Mouse (Mus musculus): ENCODE measurements around the gene Mapre1.
A peak's percentile ranks its signal among the peaks of the same experiment; 100 is the strongest.

Gene Mapre1

DNA sequence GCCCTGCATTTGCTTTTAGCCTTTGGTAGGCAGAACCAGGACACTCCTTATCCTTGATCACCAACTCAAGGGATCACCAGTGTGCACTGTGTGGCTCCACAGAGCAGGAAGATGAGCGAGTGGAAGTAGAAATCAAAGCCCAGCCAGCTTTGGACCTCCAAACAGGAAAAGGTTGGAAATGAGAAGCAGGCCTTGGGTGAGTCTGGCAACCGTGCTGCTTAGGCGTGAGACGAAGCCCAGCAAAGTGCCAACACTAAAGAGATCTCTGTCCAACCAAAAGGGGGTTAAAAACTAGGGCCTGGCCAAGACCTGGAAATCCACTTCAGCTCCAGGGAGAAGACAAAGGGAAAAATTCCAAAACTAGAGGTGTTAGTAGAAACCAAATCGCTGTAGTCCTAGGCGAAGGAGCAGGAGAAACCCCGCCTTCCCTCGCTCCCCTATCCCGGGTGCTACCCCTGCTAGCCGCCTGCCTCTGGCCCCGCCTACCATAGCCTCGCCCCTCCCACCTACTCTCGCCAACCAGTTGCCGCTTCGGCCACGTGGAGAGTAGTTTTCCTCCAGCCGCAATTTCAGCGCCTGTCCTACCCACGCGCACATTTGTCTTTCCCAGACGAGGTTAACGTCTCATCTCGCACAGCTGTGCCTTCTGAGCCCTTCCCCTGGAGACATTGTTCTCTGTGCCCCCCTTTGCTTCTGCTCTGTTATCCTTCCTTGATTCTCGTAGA is 37.7 kb downstream of the Mapre1 start:
- DNase-seq (ENCODE audit: low spot score) = peak; percentile 87

DNA sequence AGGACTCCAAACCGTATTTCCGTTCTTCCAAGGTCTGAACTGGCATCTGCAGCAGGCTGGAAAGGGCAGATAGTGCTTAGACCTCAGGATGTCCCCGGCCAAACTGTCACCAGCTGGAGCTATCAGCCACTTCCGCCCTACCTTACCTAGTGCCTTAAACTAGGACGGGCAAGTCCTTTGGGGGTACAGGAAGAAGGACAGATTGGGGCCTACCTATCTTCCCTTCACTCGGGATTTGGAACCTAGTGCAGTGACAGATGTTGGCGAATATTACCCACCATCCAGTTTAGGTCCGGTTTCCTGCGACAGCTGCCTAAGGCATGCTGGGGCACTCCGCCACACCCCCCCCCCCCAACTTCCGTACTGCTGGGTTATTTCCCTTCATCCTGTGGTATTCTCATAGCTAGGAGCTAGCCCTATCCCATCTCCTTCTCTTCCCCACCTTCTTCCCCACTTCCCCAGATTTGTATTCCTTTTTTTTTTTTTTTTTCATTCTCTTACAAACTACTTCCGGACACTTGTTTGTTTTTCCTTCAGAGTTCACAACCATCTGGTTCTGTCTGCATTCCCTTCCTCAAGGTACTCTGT is 38.4 kb downstream of the Mapre1 start, which contains the start of gene Efcab8:
Efcab8 (plus strand) TSS at position 538 of the 588 bp plus-strand sequence.
- DNase-seq (ENCODE audit: low spot score) = peak; percentile 2

- DNase-seq (ENCODE audit: low spot score) = no peak
These were observed 40.1 kb downstream of the Mapre1 start for GRCm38 (mm10) chr2:153781181-153781580.

DNA sequence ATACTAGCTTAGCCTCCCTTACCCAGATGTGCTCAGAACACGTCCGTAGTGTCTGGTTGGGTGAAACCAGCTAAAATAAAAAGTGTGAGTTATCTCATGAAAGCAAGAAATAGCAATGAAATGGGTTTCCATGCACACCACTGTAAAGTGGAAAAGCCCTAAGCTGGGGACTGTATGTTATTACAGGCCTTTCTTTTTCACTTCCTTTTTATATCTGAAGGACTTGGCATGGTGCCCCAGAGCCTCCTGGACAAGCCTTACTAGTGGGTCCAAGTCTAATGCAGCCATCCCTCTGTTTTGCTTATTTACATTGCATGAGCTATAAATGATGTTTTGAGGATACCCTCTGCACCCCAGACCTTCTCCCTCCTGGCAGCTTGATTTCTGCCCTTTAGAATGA is 43.6 kb downstream of the Mapre1 start:
- peak; percentile 14 for DNase-seq (ENCODE audit: low spot score)

DNA sequence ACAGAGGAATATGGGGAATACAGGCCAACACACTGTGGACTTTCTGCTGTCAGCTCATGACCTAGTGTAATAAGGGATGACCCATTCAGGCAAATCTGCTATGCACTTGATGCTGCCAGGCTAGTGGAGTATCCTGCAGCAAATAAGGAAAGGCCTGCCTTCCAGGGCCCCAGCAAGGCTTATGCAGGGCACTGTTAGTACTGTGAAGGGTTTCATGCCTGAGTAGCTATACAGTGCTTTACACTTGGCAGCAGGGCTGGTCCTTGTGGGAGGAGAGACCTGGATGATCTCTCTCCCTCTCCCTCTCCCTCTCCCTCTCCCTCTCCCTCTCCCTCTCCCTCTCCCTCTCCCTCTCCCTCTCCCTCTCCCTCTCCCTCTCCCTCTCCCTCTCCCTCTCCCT is 52.3 kb downstream of the Mapre1 start:
- DNase-seq (ENCODE audit: low spot score) = no peak

GRCm38 (mm10) chr2:153795090-153795489 is 54.0 kb downstream of the Mapre1 start:
- DNase-seq (ENCODE audit: low spot score) = peak; percentile 25

DNA sequence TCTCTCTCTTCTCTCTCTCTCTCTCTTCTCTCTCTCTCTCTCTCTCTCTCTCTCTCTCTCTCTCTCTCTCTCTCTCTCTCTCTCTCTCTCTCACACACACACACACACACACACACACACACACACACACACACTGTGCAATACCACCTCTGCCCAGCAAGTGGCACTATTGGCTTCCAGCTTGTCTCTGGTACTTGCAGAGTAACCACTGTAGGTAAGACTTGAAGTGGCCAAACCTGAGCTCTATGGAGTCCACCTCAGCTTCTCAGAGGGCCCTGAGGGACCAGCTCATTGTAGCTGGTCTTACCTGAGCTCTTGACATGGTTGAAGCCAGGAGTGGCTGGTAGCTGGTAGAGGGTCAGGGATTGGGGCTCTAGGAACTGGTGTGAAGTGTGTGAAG is 66.4 kb downstream of the Mapre1 start:
- peak; percentile 12 for DNase-seq (ENCODE audit: low spot score)

DNA sequence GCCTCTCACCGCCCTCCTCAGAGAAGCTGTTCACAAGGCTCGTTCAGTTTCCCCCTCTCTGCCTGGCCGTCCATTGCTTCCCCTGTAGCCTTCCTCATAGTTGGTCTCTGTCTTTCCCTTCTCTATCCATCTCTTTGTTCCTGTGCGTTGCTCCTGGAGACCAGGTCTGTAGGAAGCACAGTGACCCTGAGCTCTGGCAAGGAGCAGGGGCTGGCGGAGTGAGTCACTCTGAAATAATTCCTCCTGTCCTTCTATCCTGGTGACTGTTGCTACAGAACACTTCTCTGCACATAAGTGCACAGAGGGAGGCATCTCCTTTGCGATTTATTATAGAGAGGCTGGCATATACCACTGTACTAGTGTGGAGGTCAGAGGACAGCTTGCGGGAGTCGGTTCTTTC is 67.1 kb downstream of the Mapre1 start:
- DNase-seq (ENCODE audit: low spot score) = no peak

DNA sequence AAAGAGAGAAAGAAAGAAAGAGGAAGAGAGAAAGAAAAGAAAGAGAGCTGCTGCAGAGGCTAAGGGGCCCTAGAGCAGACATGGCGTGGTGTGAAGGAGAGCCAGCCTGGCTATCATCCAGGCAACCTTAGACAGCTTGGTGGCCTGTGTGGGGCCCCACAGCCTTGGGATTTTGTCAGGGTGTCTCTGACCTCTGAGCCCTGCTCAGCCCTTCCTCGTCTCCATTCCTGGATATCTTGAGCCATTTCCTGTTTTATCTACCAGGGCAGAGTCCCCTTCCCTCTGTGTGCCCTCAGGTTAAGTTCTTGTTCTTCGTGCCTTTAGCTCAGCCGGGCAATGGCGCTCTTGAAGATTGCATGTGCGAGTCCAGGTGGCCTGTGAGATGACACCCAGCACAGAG is 67.8 kb downstream of the Mapre1 start:
- DNase-seq (ENCODE audit: low spot score) = no peak

DNA sequence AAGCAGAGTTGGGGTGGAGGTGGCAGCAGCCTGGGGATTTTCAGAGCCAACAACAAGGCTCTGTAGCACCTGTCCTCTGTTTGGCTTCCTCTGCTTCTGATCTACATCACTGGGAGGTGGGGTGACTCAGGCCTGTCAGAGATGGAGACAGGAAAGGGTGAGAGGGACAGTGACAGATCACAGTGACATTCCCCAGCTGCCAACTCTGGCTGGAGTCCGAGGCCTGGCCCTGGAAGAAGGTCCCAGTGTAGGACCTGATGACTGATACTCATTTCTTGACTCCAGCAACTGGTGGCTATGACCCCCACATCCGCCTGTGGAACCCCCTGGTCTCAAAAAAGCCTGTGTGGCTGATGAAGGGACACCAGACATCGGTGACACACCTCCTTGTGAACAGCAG is 68.8 kb downstream of the Mapre1 start:
- no peak for DNase-seq (ENCODE audit: low spot score)

- no peak for DNase-seq (ENCODE audit: low spot score)
These were observed 81.0 kb downstream of the Mapre1 start for GRCm38 (mm10) chr2:153822005-153822543.

Data from lung, postnatal 25 days (tissue).